Mouse (Mus musculus) mouse embryonic stem cell (cell line): Measurements from ENCODE around the gene Dclre1a.
"Not testable (repeated sequence)": the region's sequence is repeated elsewhere in the genome, so short reads cannot be mapped to it uniquely, and the experiment has no call there.

Experiments used
- in situ Hi-C, 2 experiments: fragments of 300-500 bp; cut with MboI; formaldehyde crosslinking; loops; 1 replicate in 1 of 2; 3 replicates in 1 of 2; pipeline ENCODE4 v1.14.3; 2019 to 2020; ENCODE audit warnings: low sequenced_read_pairs in 2 of 2, low pct_unique_long_range_greater_than_20kb in 1 of 2, mixed read lengths in 1 of 2; ENCODE audit not compliant: unreplicated experiment in 1 of 2

Dclre1a gene

DNA sequence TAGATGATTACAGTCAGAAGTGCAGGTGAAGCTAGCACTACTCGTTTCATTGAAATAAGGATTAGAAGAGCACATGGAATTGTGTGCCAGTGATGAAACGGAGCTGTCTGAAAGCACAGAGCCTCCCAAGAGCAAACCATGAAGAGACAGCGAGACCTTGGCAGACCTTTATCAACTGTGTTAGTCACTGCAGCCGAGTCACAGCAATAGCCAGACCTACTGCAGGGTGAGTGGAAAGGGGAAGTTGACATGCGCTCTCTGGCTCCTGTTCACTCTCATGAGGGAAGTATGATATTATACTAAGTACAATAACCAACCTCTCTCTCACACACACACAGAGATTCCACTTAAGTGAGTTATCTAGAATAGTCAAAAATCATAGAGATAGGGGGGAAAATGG lies 8.0 kb upstream of the Dclre1a start:
- in situ Hi-C loops, result no loop called here

DNA sequence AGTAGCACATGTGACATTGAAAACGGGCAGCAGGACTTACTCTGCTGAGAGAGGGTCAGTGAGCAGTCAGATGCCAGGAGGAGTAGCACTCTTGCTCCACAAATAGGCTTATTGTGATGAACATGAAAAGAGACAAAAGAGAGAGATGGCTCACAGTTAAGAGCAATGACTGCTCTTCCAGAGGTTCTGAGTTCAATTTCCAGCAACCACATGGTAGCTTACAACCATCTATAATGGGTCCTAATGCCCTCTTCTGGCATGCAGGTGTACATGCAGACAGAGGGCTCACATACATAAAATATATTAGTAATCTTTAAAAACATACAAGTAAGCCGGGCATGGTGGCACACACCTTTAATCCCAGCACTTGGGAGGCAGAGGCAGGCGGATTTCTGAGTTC lies 5.2 kb upstream of the Dclre1a start:
- in situ Hi-C loops, result no loop called here

DNA sequence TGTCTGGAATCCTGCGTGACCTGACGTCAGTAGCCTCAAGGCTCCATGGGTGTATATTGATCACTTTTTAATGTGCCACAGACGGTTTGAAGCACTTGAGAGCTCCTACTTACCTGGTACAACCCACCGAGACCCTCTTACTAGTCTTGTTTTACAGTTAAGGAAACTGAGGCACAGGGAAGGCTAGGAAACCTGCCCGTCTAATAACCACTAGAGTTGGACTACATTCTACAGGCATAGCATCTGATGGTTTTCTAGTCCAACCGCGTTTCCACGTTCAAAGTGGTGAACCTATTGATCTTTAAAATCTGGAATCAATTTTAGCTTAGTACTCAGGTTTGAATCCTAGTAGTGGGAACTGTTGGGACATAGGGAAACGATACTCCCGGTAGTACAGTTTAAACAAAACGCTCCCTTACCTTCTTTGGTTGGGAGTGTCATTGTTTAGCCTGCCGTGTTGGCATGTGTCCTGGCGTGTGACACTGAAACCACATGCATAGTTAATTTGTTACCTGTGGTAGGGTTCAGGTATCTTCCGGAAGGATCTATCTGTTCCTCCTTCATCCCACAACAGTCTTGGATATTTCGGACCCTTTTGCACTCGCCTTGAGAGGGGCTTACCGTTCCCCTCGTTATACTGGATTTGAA lies 1.1 kb upstream of the Dclre1a start:
- in situ Hi-C loops, result no loop called here

DNA sequence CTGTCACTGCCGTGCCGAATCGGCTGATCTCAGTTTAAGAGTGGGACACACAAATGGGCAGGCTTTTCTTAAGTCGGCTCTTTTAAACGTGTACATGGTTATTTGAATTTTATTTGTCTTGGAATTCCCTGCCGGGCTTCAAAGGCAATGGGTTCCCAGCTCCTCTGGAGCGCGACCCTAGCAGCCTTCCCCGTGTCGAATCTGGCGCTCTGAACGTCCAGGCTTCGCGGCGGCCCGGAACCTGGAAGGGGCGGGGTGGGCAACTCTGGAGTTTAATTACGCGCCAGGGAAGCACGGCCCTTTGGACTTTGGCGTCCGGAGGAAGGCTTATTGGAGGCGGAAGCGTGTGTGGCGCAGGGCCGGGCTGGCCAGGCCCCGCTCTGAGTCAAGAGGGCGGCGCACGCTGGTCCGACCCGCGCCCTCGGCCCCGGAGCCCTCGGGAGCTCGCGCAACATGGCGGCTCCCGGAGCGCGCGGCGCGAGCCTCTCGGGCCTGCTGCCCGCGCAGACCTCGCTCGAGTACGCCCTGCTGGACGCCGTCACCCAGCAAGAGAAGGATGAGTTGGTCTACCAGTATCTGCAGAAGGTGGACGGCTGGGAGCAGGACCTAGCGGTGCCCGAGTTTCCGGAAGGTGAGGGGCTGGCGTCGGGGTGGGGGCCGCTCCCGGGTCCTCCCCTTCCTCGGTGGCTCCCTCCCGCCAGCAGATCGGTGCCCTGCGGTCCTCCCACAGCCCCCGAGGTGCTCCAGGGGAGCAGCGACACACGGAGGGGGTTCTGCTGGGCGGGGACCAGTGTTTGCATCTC lies 409 bp upstream of the Dclre1a start, which contains the start of gene Nhlrc2:
Nhlrc2 (plus strand) TSS at position 32 of the 803 bp plus-strand sequence.
- in situ Hi-C loops, result no loop called here

DNA sequence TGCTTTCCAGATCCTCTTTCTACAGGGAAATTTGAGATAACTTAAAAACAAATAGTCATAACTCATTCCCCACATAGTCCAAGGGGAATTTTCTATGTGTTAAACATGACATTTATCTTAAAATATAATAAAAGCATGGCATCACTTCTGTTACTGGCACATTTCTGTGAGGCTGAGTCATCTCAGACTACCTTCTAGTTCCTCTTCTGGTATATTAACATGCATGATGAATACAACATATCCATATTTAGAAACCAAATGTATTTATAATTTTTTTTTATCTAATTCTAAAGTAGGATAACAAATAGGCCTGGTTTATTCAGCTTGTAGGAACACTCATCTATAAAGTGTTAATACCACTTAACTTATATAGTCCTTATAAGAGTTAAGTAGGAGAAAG lies 2.0 kb downstream of the Dclre1a start:
- in situ Hi-C loops, result no loop called here

DNA sequence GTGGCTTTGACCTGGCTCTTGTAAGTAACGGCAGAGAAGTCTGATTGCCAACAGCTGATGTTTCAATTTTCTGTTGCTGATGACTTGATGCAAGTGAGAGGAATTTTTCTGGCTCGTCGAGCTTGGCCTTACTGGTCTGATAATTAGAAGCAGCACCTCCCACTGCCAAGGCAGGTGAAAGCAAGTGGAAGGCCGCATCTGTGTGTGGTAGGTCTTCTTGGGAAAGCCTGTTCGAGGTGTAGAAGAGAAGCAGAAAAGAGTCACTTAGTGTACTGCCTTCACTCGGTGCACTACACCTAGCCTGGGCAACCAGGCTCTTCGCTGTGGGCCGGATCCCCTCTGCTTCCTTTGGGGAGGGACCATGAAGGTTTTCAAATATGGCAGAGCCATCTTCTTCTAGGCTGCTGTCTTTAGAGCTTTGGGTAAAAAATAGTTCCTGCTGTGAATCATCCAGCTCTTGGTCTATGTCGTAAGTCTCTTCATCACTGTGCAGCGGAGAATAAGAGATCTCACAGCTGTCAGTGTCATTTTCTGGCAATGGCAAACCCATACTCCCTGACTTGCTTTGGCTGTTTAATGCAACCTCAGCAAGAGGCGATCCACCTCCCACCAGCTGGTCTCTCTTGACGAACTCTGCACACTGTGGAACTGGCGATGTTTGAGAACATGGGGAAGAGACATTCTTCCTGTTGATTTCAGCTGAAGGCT lies 3.2 kb downstream of the Dclre1a start:
- in situ Hi-C loops, result no loop called here

DNA sequence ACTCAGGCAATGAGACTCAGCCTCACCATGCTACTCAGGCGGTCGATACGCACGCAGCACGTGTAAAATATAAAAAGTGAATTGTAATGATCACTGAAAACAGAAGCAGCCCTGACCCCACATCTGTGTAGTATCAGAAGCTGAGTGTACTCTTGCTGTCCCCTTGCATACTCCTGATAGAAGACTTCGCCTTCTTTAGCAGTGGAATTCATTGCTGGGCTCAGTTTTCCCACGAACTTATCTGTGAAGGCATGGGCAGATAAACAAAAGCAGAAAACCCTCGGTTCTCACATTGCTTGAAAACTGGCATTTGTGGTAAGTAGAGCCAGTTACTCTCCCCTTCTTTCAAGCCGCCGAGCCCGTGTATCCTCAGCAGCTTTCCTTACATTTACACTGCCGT lies 4.7 kb downstream of the Dclre1a start:
- in situ Hi-C loops, result no loop called here

DNA sequence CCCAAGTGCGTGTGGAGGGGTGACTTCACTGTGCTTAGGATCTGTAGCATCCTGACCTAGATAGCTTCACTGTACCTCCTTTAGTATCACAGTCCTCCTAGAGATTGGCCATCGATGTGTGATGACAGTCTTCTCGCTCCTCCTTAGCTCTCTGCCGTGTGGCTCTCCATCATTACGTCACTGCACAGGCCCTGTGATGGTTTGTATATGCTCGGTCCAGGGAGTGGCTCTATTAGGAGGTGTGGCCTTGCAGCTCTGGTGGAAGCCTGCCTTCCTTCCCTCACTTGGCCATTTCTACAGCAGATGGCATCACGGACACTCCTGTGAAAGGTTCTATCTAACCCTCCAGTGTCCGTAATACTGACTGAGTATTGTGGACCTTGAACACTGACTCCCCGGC lies 12.3 kb downstream of the Dclre1a start:
- in situ Hi-C loops, result no loop called here

DNA sequence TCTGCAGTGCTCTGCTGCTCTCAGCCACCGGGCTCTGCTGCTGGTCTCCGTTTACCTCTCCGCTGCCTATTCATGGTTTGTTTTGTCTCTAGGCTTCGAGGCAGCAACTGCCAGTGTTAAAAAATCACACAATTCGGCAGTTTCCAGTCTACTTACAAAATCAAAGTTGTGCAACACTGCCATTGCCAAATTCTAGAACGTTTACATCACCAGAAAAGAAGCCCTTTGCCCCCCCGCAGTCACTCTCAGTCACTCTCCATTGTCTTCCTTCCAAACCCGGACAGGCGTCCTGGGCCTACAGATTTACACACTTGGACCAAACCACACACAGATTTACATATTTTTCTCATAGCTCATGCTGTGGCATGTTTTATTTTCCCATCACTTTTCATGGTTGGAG lies 13.0 kb downstream of the Dclre1a start:
- in situ Hi-C loops, result no loop called here

DNA sequence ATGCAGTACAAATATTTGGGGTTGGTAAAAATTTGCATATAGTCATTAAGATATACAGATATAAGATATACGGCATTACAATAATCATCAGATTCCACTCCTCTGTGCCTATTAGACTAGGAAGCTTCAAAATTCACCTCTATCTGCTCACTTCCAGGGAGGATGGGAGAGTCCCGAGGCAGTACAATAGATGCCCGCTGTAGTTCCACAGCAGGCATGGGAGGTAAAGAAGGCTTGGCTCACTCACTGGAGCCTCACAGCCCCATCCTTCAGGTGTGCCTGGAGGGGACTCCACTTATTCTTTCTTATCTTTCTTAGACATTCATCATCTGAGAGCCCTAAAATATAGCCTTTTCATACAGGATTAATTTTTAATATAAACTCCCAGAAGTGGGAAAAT lies 13.7 kb downstream of the Dclre1a start:
- in situ Hi-C loops, result no loop called here

DNA sequence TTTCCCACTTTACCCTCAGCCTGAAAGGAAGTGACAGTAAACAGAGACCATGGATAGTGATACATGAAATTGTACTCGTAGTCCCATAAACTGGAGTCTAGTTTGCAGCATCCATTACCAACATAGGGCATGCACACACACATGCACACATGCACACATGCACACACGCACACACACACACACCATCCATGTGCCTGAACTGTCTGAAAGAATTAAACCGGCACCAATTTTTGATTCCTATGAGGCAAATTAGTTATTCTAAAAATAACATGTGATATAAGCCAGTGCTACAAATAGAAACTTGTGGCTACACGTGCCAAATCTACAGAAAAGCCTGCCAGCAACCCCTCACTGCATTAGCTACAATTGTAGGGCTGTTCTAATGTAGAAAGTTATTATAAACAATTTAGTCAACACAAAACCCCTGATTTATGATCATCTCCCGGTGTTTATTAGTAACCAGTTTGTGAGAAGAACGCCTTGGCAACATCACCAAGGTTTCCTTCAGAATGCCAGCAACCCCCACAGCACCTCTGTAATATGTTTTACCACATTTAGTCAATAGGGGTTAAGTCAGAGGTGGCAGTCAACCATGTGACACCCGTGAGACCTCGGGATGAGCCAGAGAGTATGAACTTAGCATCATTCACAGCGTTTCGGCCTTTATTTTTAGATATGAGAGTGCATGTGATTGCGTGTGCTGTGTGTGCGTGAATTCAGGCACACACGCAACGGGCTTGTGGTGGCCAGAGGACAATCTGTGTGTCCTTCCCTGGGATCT lies 14.5 kb downstream of the Dclre1a start:
- in situ Hi-C loops, result no loop called here

DNA sequence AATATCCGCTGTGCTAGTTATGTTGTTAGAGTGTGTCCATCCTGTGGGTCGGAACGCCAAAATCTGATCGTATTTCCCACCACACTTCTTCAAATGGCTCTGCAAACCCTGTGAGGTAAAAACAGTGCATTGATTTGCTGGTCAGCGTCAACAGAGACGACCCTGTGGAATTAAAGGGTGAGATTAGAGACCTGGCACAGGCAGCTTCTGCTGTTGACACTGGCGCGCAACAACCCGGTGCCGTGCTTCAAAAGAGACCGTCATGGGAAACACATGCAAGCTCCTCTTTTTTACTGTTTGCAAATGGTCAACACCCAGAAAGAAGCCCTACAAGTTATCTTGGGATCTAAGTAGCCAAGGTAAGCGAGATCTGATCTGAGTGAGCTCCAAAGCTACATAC lies 16.8 kb downstream of the Dclre1a start:
- in situ Hi-C loops, result no loop called here

DNA sequence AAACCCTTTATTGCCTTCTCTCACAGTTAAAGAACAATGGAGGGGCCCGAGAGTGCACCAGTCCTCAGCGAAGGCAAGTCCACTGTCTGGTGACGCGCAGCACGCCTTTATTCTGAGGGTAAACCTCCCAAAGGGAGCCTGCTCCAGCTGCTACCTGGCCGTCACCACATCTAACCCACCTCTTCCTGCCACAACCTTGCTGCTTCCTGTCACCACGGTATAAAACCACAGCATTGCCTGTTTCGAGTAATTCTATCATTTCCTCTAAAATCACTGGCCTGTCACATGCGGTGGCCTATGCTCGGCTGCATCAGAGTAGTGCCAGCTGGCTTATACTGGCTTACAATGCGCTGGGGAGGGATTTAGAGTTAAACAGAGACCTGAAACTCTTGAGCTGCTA lies 17.5 kb downstream of the Dclre1a start:
- in situ Hi-C loops, result not testable (repeated sequence)

DNA sequence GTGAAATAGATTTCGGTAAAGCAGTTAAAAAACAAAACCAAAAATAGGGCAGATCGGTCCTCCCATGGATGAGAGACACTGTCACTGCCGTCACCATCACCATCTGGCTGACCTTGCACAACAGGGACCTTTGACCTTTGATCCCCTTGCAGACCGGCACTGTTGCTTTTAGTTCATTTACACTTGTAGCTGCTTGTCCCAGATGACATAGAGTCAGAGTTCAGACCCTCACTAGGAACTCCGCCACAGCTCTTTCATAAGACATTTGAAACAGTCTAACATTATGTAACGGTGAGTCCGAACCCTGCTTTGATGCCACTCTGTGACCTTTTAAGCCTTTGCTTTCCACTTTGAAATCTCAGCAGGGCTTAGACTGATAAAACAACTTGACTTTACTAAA lies 28.6 kb downstream of the Dclre1a start:
- in situ Hi-C loops, result not testable (repeated sequence)

DNA sequence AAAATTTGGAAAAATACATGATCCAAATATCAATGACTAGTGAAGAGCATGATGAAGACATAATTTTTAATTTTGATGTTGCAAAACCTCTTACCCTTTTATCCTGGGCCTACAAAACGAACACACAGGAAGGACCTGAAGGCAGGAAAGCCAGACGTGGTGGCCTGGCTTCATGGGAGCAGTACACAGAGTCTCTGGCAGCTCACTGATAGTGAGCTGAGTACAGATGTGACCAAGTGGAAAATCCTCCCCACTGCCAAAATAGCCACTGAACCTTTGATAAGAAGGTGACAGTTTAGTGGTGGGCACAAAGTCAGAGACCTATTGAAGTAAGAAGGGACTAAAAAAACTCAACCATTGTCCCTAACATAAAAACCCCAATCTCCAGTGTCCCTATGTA lies 34.5 kb downstream of the Dclre1a start:
- in situ Hi-C loops, result not testable (repeated sequence)

DNA sequence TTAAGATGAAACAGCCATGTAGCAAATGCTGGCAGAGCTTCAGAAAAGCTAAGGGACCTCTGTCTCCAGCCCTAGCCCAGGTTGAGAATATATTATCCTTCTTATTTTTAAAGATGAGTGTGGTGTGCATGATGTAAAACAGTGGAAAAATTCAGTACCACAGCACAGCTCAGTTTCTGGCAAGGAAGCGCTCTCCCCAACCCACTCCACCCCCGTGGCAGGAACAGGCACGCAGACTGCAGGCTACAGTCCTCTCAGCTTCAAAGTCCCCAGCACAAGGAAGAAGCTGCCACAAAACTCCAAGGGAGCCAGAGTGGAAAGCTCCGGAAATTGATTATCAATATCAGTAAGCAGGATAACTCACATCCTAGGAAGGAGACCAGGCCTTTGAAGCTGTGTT lies 36.8 kb downstream of the Dclre1a start:
- in situ Hi-C loops, result not testable (repeated sequence)

DNA sequence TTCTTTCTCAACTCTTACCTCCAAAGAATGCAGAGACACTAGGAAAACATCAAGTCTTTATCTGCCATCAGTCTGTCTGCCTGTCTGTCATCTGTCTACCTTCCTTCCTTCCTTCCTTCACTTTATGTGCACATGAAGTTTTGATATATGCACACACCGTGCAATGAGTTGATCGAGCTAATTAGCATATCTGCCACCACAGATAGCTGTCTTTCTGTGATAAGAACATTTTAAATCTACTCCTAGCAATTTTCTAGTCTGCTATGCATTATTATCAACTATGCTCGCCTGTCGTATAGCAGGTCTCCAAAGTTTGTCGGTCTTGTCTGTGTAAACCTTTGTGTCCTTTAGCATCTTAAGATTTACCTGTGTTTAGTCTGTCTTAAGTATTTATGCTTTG lies 44.5 kb downstream of the Dclre1a start:
- in situ Hi-C loops, result not testable (repeated sequence)

DNA sequence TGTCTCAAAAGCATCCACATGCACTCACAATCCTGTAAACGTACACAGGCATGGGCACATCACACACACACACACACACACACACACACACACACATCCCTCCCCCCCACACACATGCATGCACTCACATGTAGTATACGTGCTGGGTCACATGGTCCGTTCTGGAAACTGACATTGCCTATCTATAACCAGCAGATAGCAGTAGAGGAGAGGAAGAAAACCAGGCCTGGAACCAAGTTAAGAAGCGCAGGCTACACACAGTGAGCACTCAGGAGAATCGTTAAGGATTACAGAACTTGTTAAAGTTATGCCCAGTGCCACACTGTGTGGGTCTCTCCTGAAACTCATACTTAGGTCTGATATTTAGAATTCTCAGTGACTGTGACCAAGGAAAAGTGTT lies 45.0 kb downstream of the Dclre1a start:
- in situ Hi-C loops, result not testable (repeated sequence)

DNA sequence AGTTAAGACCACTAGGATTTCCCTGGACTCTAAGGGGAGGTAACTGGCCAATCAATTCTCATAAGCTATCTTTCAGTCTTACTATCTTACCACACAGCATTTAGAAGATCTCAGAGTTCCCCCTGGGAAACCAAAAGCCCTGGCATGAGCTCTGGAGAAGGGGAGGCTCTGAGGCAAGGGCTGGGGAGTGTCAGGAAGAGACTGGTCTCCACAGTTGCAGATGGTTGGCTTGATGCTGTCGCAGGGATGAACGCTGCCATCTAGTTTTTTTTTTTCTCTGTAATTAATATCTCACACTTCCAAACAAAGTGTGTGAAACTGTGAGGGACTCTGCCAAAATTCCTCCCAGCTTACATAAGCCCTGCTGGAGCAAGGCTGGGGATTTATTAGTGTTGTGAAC lies 53.9 kb downstream of the Dclre1a start:
- in situ Hi-C loops, result not testable (repeated sequence)
